Mouse (Mus musculus) activated CD4-positive, CD25-positive, alpha-beta regulatory T cell, adult 4 months (primary cell): Measurements from ENCODE around the gene Mucl3. TPM values are rescaled to one million over a fixed set of nuclear protein-coding genes. Genes with fewer than 3 reads are reported as not detected.

Source experiments
- ATAC-seq: one replicate; pipeline ENCODE4 v1.8.0; 2017
- polyA plus RNA-seq, 2 experiments: library from polyadenylated mRNA; unstranded; fragments of 100-300 nt; shearing (Covaris generic); gene quantifications; one replicate each; pipeline ENCODE4 v1.2.1; 2017

Gene Mucl3
- polyA plus RNA-seq, 2 experiments from 2014 or later = 0.36 TPM; not detected in 1

- no peak for ATAC-seq
Measured at GRCm38 (mm10) chr17:35635202-35635601, 8.3 kb downstream of the Mucl3 start.

- no peak for ATAC-seq
Measured at GRCm38 (mm10) chr17:35633992-35634391, 9.5 kb downstream of the Mucl3 start.

- ATAC-seq = no peak
Measured at GRCm38 (mm10) chr17:35626537-35626936, 17.0 kb downstream of the Mucl3 start, which contains the start of gene Gm9573. Gm9573 (minus strand) TSS chr17:35626637.

- no peak for ATAC-seq
Measured at GRCm38 (mm10) chr17:35617127-35617526, 26.4 kb downstream of the Mucl3 start.

GRCm38 (mm10) chr17:35601736-35602354, 41.6 kb downstream of the Mucl3 start:
- no peak for ATAC-seq

GRCm38 (mm10) chr17:35601249-35601648, 42.2 kb downstream of the Mucl3 start, which contains the start of gene Sfta2:
Sfta2 (plus strand) TSS chr17:35601549.
- no peak for ATAC-seq

GRCm38 (mm10) chr17:35597399-35597798, 46.1 kb downstream of the Mucl3 start:
- no peak for ATAC-seq

- ATAC-seq = no peak
Measured at GRCm38 (mm10) chr17:35594456-35594855, 49.0 kb downstream of the Mucl3 start.

- ATAC-seq = no peak
Measured at GRCm38 (mm10) chr17:35593786-35594185, 49.7 kb downstream of the Mucl3 start.

- no peak for ATAC-seq
Measured at GRCm38 (mm10) chr17:35592131-35592530, 51.4 kb downstream of the Mucl3 start.

GRCm38 (mm10) chr17:35591731-35592130, 51.8 kb downstream of the Mucl3 start:
- no peak for ATAC-seq

GRCm38 (mm10) chr17:35591219-35591578, 52.3 kb downstream of the Mucl3 start:
- ATAC-seq = no peak

GRCm38 (mm10) chr17:35590410-35591218, 52.9 kb downstream of the Mucl3 start:
- peak; percentile 61 for ATAC-seq

- ATAC-seq = no peak
Measured at GRCm38 (mm10) chr17:35588387-35588786, 55.1 kb downstream of the Mucl3 start.

- ATAC-seq = no peak
Measured at GRCm38 (mm10) chr17:35587291-35587690, 56.2 kb downstream of the Mucl3 start.

Other genes starting within 250 kb of the Mucl3 start
- gene H2-Q6, start 218.8 kb downstream of the Mucl3 start, polyA plus RNA-seq = 100 to 1,000 TPM; 450 to 531 TPM
- 1,000 to 10,000 TPM; 1,012 to 1,237 TPM for gene H2-Q7, start 204.5 kb downstream of the Mucl3 start, polyA plus RNA-seq
- gene H2-Q10, start 173.6 kb downstream of the Mucl3 start, polyA plus RNA-seq = 10 to 100 TPM in 1 of 2 experiments, 1 to 10 TPM in 1; 7.3 to 20.1 TPM
- gene Pou5f1, start 137.7 kb downstream of the Mucl3 start, polyA plus RNA-seq = under 1 TPM in 1 of 2 experiments, not detected in 1; 0.36 TPM
- 10 to 100 TPM; 29.2 to 36.6 TPM for gene Tcf19, start 126.9 kb downstream of the Mucl3 start, polyA plus RNA-seq
- gene Cchcr1, start 126.6 kb downstream of the Mucl3 start, polyA plus RNA-seq = 1 to 10 TPM; 3.7 to 5.0 TPM
- not detected for gene Psors1c2, start 110.5 kb downstream of the Mucl3 start, polyA plus RNA-seq
- not detected for gene Cdsn, start 91.6 kb downstream of the Mucl3 start, polyA plus RNA-seq
- gene 2300002M23Rik, start 76.2 kb downstream of the Mucl3 start, polyA plus RNA-seq = not detected
- gene Sfta2, start 42.1 kb downstream of the Mucl3 start, polyA plus RNA-seq = not detected
- not detected for gene Gm9573, start 17.1 kb downstream of the Mucl3 start, polyA plus RNA-seq
- 10 to 100 TPM in 1 of 2 experiments, 1 to 10 TPM in 1; 9.3 to 11.8 TPM for gene Vars2, start 23.9 kb upstream of the Mucl3 start, polyA plus RNA-seq
- gene Gtf2h4, start 30.0 kb upstream of the Mucl3 start, polyA plus RNA-seq = 10 to 100 TPM; 11.5 to 30.4 TPM
- under 1 TPM; 0.66 to 0.71 TPM for gene Ddr1, start 60.9 kb upstream of the Mucl3 start, polyA plus RNA-seq
- gene Ier3, start 178.0 kb upstream of the Mucl3 start, polyA plus RNA-seq = under 1 TPM; 0.60 TPM
- 10 to 100 TPM; 19.9 to 22.9 TPM for gene Flot1, start 179.5 kb upstream of the Mucl3 start, polyA plus RNA-seq
- gene Tubb5, start 194.6 kb upstream of the Mucl3 start, polyA plus RNA-seq = 100 to 1,000 TPM; 410 to 652 TPM
- 1 to 10 TPM; 4.1 to 6.4 TPM for gene Mdc1, start 197.8 kb upstream of the Mucl3 start, polyA plus RNA-seq
- 10 to 100 TPM; 38.4 to 44.7 TPM for gene Nrm, start 217.6 kb upstream of the Mucl3 start, polyA plus RNA-seq
- gene Ppp1r18, start 221.9 kb upstream of the Mucl3 start, polyA plus RNA-seq = 100 to 1,000 TPM; 228 to 247 TPM
- gene Dhx16, start 236.1 kb upstream of the Mucl3 start, polyA plus RNA-seq = 10 to 100 TPM; 19.6 to 26.9 TPM